Mouse (Mus musculus) kidney, embryonic 14.5 days (tissue): Measurements from ENCODE around the gene Rabgap1l. TPM values are rescaled to one million over a fixed set of nuclear protein-coding genes. Genes with fewer than 3 reads are reported as not detected.

ENCODE experiments used
- ATAC-seq: fragments of 200-750 bp; cut with Nextera tagmentation; 2 replicates; pipeline ENCODE4 v1.8.0; 2017; ENCODE audit warnings: moderate number of reproducible peaks, mild to moderate bottlenecking, moderate TSS enrichment, moderate library complexity; ENCODE audit not compliant: low FRiP score, low TSS enrichment
- H3K27ac ChIP-seq: fragments of 300-500 bp; sonication (generic); 2 replicates; pipeline ENCODE4 v1.5.1; 2014; ENCODE audit warnings: low read depth, mild to moderate bottlenecking, low read length, moderate library complexity, mixed read lengths
- H3K27me3 ChIP-seq: fragments of 300-500 bp; sonication (generic); 2 replicates; pipeline ENCODE4 v1.6.1; 2014; ENCODE audit warnings: mild to moderate bottlenecking, low read length; ENCODE audit not compliant: control insufficient read depth, insufficient read depth
- H3K36me3 ChIP-seq: fragments of 300-500 bp; sonication (generic); 2 replicates; pipeline ENCODE4 v1.6.1; 2014; ENCODE audit warnings: low read length, mixed read lengths; ENCODE audit not compliant: control insufficient read depth, insufficient read depth
- H3K4me1 ChIP-seq: fragments of 300-500 bp; sonication (generic); 2 replicates; pipeline ENCODE4 v1.6.1; 2014; ENCODE audit warnings: low read length, mixed read lengths; ENCODE audit not compliant: control insufficient read depth, insufficient read depth
- H3K4me2 ChIP-seq: fragments of 300-500 bp; sonication (generic); replicated peaks from 2 replicates; pipeline ENCODE4 v1.6.1; 2014; ENCODE audit warnings: low read depth, mild to moderate bottlenecking, low read length
- H3K4me3 ChIP-seq: fragments of 300-500 bp; sonication (generic); 2 replicates; pipeline ENCODE4 v1.5.1; 2014; ENCODE audit warnings: mild to moderate bottlenecking, low read length
- H3K9ac ChIP-seq: fragments of 300-500 bp; sonication (generic); 2 replicates; pipeline ENCODE4 v1.6.1; 2014; ENCODE audit warnings: low read depth, mild to moderate bottlenecking, low read length, moderate library complexity
- H3K9me3 ChIP-seq: fragments of 300-500 bp; sonication (generic); 2 replicates; pipeline ENCODE4 v1.6.1; 2016; ENCODE audit warnings: low read length; ENCODE audit not compliant: control insufficient read depth
- WGBS: fragments of 180-500 bp; shearing (Covaris S2); extraction: QIAGEN DNeasy Blood & Tissue Kit; methylation state at CpG from one replicate; pipeline ENCODE4 v1.1.7; 2014; 5-methylcytosine and 5-hydroxymethylcytosine counted together
- polyA plus RNA-seq: library from polyadenylated mRNA; unstranded; fragments of >200 nt; fragmentation: Nextera tagmentation; extraction: Ambion mirVana; gene quantifications from 2 replicates; pipeline ENCODE4 v1.2.1, GENCODE M21; 2014

Rabgap1l gene
- polyA plus RNA-seq, result 9.9 and 13.2 TPM in 2 replicates

DNA sequence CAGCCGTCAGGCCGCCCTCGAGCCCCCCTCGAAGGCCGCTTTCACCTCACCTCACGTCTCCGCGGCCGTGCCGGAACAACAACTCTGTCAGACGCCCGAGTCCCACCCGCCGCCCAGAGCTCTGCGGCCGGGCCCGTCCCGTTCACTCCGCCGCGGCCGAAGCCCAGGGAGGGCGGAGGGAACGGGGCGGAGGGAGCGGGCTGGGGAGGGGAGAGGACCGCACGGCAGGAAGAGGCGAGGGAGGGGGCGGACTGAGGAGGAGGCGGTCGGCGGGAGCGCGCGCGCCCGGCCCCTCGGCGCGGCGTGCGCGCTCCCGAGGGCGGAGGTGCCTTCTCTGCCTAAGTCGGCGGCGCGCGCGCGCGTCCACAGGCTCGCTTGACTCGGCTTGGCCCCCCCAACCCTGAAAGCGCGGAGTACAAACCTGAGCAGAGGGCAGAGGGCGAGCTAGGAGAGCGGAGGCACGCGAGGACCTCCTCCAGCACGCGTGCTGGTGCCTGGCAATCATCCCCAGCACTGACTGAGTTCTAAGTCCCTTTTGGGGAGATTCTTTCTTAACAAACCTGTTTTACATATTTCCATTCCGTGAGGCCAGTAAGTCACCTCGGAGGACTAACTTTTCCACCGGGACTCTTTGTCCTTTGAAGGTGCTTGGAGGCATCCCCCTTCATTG, at the start of gene Rabgap1l:
Gene Rabgap1l, minus strand, starts transcription at position 526 of the 670 bp plus-strand sequence.
- Histone ChIP-seq H3K9ac (peak within 1 kb of the TSS; percentile 68), H3K27ac (no peak within 1 kb of the TSS), H3K4me2 (peak within 1 kb of the TSS; percentile 95), H3K4me1 (0 out of 2 replicates have a peak, but pooled peaks cover 6% of the 10 kb centered on the region), H3K9me3 (no peaks in the 10 kb centered on the region), H3K36me3 (no peaks in the 10 kb centered on the region), H3K4me3 (peak within 1 kb of the TSS; percentile 76), H3K27me3 (no peaks in the 10 kb centered on the region)
- ATAC-seq, result peak; percentile 98
- under 1% methylated on average over 58 of the region's 67 CpGs for WGBS

DNA sequence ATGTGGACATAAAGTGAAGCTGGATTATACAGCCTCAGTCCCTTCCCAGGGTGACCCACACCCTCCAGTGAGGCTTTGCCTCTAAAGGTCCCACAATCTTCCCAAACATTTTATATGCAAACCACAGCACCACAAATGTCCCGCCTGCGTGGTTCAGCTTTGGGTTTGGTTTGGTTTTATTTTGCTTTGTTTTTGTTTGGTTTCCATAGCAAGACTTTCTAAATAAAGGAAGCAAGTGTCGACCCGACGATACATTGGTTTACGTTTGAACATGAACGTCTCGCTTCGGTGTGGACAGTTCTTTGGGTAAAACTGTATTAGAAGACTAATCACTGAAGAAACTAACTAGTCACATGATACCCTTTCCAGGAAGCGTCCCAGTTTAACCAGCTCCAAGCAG, 49.6 kb upstream of the Rabgap1l start:
- Histone ChIP-seq H3K27me3 (no peaks in the 10 kb centered on the region), H3K4me3 (no peak overlapping the region), H3K4me1 (no peaks in the 10 kb centered on the region), H3K4me2 (no peak overlapping the region), H3K27ac (no peak overlapping the region), H3K9ac (no peak overlapping the region), H3K36me3 (no peaks in the 10 kb centered on the region), H3K9me3 (no peaks in the 10 kb centered on the region)
- ATAC-seq, result no peak
- WGBS, result 78% methylated on average over 10 of the region's 10 CpGs

DNA sequence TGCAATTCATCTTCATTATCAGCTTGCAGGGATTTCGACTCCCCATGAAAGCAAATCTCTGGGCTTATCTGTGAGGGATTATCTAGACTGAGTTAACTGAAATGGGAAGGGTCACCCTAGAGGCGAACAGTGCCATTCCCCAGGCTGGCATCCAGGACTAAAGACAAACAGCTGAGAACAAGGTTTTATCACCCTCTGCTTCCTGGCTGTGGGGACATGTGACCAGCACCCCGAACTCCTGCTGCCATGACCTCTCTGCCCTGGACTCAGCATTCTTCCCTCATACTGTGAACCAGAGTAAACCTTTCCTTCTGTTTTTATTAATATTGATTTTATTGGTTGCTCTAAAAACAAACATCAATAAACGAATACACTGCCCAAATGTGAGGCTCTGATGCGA, 47.6 kb upstream of the Rabgap1l start:
- no peak overlapping the region for H3K4me3 ChIP-seq
- H3K4me2 ChIP-seq, result no peak overlapping the region
- no peaks in the 10 kb centered on the region for H3K9me3 ChIP-seq
- WGBS, result 77% methylated on average over 5 of the region's 5 CpGs
- no peaks in the 10 kb centered on the region for H3K27me3 ChIP-seq
- no peak overlapping the region for H3K27ac ChIP-seq
- ATAC-seq, result no peak
- no peak overlapping the region for H3K9ac ChIP-seq
- H3K36me3 ChIP-seq, result no peaks in the 10 kb centered on the region
- H3K4me1 ChIP-seq, result no peaks in the 10 kb centered on the region

DNA sequence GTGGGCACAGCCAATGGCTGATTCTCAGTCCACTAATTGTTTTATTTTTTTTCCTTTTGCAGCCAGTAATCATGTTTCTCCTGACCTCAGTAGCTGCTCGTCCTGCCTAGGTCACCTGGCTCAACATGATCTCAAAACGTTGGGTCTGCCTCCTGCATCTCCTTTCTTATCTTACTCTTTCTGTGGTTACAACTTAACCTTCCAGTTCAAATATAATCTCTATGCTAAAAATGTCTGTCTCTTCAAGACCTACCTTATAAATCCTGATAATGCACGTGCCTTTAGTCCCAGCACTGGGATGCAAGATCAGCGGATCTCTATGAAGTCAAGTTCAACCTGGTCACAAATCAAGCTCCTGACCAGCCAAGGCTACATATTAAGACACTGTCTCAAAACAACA, 46.1 kb upstream of the Rabgap1l start:
- Histone ChIP-seq H3K4me3 (no peak overlapping the region), H3K36me3 (no peaks in the 10 kb centered on the region), H3K4me2 (no peak overlapping the region), H3K27me3 (no peaks in the 10 kb centered on the region), H3K9ac (no peak overlapping the region), H3K9me3 (no peaks in the 10 kb centered on the region), H3K4me1 (no peaks in the 10 kb centered on the region), H3K27ac (no peak overlapping the region)
- WGBS, result 56% methylated on average over 4 of the region's 4 CpGs
- no peak for ATAC-seq

DNA sequence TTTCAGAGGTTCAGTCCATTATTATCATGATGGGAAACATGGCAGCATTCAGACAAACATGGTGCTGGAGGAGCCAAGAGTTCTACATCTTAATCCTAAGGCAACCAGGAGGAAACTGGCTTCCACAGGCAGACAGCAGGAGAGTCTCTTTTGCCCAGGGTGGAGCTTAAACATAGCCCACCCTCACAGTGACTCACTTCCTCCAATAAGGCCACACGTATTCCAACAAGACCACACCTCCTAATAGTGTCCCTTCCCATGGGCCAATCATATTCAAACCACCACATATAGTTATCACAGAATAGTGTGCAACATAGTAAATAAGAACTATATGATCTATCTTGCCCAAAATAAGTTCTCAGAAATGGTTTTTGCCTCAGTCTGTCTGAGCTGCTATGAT, 41.4 kb upstream of the Rabgap1l start:
- H3K27ac ChIP-seq, result no peak overlapping the region
- no peak overlapping the region for H3K4me2 ChIP-seq
- no peaks in the 10 kb centered on the region for H3K36me3 ChIP-seq
- no peak overlapping the region for H3K4me3 ChIP-seq
- no peaks in the 10 kb centered on the region for H3K4me1 ChIP-seq
- H3K9ac ChIP-seq, result no peak overlapping the region
- H3K9me3 ChIP-seq, result no peaks in the 10 kb centered on the region
- 96% methylated on average over 1 of the region's 1 CpGs for WGBS
- H3K27me3 ChIP-seq, result no peaks in the 10 kb centered on the region
- no peak for ATAC-seq

DNA sequence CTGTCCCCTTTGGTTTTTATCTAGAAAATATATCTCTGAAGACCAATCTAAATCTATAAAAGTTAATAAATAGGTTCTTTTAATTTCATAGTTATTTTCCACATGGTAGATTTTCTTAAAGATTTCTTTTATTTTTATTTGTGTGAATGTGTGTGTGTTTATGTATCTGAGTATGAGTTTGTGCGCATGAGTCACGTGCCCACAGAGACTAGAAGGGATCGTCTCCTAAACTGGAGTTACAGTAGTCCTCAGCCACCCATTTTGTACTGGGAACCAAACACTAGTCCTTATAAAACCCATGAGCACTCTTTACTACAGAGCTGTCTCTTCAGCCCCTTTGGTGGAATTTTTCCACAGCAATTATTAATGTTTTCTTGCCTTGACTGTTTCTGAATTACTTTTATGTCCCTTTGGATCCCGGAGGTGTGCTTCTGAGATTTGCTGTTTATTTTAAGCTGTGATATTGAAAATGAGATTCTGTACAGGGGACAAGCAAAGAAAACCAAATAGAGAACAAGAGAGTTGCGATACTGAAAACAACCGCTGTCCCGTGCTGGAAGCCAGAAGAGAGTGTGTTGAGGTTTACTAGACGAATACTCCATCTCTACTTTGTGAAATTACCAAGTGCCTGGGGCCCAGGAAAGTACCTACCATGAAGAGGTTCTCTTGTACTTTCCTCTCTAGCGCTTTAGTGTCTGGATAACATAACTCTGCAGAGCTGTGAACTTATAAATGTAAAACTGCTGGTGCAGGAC, 39.4 kb upstream of the Rabgap1l start:
- H3K9me3 ChIP-seq, result no peaks in the 10 kb centered on the region
- H3K4me2 ChIP-seq, result no peak overlapping the region
- H3K27ac ChIP-seq, result no peak overlapping the region
- H3K4me3 ChIP-seq, result no peak overlapping the region
- no peak overlapping the region for H3K9ac ChIP-seq
- WGBS, result 88% methylated on average over 9 of the region's 9 CpGs
- H3K27me3 ChIP-seq, result no peaks in the 10 kb centered on the region
- no peaks in the 10 kb centered on the region for H3K36me3 ChIP-seq
- H3K4me1 ChIP-seq, result no peaks in the 10 kb centered on the region
- no peak for ATAC-seq

DNA sequence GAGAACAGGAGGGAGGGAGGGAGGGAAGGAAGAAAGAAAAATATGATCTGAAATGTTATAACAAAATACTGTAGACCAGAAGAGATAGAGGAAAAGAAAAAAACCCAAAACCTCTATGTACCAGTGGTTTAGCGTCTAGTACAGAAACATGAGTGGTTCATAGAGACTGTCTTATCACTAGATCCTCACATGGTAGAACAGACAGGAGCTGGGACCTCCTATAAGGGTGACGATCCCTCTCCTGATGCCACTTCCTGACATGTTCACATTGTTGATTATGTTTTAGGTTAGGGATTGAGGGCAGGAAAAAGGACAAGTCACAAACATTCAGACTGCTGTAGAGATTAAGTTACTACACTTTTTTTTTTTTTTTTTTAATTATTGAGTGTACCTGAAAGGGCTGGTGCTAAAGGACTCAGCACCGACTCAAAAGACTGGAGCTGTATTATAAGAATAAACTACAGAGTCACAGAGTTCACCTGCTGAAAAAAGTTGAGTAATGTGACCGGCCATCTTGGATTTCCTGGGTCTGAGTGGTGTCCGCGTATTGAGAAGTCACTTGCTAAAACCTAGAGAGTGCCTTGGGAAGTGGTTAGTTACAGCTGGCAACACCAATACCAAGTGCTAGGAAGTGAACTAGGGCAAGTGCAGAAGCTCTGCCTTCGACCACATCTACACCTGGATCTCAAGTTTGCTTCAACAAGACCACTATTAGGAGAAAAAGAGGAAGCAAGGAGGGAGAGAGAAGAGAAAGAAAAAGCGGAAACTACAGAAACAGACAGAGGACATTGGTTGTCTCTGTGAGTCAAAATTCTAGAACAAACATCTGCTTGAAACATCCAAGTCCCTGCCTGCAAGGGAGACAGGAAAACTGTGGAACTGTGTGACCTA, 37.8 kb upstream of the Rabgap1l start:
- no peak overlapping the region for H3K27ac ChIP-seq
- no peak for ATAC-seq
- 90% methylated on average over 8 of the region's 8 CpGs for WGBS

DNA sequence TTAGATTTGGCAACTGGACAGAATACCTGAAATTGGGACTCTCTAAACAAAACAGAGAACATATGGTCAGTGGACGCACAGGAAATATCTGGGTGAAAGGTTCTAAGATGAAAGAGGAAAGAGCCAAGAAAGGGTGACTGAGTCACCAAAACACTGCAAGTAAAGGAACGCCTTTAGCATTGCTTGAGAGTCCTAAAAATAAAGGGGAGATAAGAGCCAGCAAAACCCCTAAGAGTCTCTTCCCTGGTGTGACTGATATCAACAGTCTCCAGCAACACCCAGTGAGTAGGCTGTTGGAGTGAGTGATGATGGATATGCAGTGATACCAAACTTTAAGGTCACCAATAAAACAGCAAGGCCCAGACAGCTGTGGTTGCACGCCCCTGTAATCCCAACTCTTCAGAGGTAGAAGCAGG, 32.4 kb upstream of the Rabgap1l start:
- Histone ChIP-seq H3K4me1 (no peaks in the 10 kb centered on the region), H3K4me2 (no peak overlapping the region), H3K4me3 (no peak overlapping the region), H3K9ac (no peak overlapping the region), H3K36me3 (no peaks in the 10 kb centered on the region), H3K27me3 (no peaks in the 10 kb centered on the region), H3K9me3 (no peaks in the 10 kb centered on the region), H3K27ac (no peak overlapping the region)
- WGBS, result 47% methylated on average over 3 of the region's 3 CpGs
- no peak for ATAC-seq

More for the DNA sequence above, 37.8 kb upstream of the Rabgap1l start:
- H3K9ac ChIP-seq, result no peak overlapping the region
- H3K9me3 ChIP-seq, result no peaks in the 10 kb centered on the region
- no peaks in the 10 kb centered on the region for H3K27me3 ChIP-seq
- H3K4me2 ChIP-seq, result no peak overlapping the region
- no peaks in the 10 kb centered on the region for H3K4me1 ChIP-seq
- H3K4me3 ChIP-seq, result no peak overlapping the region
- H3K36me3 ChIP-seq, result no peaks in the 10 kb centered on the region
